Mouse (Mus musculus): ENCODE data around the gene Trim65.

Trim65 gene

DNA sequence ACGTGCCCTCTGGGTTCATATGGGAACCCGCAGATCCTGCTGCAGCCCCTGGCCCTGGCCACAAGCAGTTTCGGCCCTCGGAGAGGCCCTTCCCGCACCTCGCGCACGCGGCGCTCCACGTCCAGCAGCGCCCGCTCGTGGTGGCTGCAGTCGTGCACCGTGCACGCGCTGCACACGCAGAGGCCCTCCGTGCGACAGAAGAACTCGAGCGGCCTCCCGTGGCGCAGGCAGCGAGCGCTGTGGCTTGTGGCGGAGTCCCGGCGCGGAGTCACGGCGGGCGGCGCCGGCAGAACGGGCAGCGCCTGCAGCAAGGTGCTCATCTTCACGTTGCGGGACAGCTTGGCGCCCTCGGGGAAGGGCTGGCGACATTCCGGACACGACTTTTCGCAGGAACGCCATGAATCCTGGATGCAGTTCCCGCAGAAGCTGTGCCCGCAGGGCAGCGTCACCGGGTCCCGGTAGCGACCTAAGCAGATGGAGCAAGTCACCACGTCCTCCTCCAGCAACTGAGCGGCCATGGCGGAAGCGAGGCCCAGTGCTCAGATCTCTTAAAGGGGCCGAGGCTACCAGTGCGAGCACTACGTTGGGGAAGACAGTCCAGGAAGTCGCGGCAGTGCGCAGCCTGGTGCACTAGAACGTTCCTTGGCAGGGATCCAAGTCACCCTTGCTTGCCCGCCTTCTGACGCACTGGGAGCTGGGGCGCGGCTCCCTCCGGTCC, at the start of gene Trim65:
TSS of gene Trim65 (minus strand) at position 641 of the 718 bp plus-strand sequence.
- peak; percentile 86 for DNase-seq (ENCODE audit: low spot score)

DNA sequence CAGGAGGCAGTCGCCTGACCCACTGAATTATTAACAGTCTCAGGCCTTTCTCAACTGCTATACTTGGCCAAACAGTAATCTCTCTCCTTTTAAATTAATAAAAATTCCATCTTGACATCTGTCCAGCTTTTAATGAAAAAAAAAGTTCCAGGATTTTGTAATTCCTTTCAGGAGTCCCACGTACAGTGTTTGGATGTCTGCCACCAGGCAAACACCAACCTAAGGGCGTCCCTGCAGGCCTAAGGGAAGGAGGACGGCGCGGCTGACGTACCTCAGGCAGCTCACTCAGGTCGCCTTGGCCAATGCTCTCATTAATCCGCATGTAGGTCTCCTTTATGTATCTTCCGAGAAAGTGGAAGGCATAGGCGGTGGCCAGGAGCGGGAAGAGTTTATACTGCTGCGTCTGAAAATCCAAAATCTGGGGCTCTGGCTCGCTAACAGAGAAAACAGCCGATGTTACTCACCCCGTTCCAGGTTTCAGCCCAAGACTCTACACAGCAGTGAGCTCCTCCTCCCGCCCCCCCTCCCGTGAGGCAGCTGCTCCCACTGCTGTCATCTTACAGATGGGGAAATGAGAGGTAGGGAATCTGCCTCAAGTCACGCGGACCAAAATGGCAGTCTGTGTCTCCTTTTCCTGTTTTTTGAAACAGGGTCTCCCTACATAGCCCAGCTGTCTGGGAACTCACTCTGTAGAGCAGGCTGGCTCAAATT, 47.6 kb upstream of the Trim65 start:
- no peak for DNase-seq (ENCODE audit: low spot score)

DNA sequence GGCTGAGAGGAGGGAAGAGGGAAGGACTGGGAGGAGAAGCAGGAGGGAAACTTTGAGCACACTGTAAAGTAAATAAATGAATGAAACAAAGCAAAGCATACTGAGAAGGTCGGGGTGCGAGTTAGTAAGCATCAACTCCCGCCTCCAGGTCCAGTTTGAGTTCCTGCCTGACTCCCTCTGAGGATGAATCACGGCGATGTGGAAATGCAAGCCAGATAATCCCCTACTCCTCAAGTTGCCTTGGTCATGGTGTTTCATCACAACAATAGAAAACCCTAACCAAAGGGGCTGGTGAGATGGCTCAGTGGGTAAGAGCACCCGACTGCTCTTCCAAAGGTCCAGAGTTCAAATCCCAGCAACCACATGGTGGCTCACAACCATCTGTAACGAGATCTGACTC, 45.1 kb upstream of the Trim65 start:
- DNase-seq (ENCODE audit: low spot score), result no peak

DNA sequence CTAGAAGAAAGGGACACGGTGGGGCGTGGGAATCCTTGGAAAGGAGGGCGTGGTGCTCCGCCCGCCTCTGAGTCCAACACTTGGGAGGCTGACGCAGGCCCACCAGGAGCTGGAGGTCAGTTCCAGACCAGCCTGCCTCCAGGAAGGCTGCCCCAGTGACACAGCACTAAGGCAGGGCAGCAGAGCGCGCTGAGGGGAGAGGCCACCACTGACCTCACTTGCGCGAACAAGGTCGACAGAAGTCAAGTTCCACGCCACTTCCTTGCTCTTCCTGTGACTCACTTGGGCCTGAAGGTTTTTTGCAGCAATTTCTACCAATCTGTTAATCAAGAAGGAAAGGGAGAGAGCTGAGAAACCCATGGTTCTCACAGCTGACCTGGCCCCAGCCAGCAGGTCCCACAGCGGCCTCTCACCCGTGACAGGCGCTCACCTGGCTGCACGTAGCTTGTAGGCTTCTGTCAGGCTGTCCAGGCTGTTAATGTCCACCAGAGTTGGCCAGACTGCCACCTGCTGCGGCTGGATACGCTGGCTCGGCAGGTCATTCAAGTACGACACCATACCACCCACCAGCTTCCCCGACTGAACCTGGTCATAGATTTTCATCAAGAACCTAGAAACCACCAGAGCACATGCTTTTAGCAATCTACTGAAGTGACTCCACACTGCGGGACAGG, 44.0 kb upstream of the Trim65 start:
- DNase-seq (ENCODE audit: low spot score), result no peak

DNA sequence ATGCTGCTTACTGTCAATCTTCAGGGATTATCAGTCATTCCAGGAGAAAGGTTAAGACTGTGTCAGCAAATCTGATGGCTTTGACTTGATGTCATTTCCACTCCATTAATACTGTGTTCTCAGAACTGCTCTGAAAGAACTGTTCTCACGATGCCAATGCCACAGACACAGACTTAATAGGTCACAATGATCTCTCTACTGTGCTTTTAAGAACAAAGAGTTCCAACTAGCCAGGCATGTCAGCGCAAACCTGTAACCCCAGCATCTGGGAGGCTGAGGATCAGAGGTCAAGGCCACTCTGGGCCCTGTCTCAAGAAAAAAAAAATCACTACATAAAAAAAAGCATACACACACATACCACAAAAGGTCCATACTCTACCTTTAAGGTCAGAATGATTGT, 41.0 kb upstream of the Trim65 start:
- DNase-seq (ENCODE audit: low spot score), result peak; percentile 25

- no peak for DNase-seq (ENCODE audit: low spot score)
Measured at GRCm38 (mm10) chr11:116170003-116170800, 39.3 kb upstream of the Trim65 start.

GRCm38 (mm10) chr11:116169214-116169613, 38.3 kb upstream of the Trim65 start:
- no peak for DNase-seq (ENCODE audit: low spot score)

DNA sequence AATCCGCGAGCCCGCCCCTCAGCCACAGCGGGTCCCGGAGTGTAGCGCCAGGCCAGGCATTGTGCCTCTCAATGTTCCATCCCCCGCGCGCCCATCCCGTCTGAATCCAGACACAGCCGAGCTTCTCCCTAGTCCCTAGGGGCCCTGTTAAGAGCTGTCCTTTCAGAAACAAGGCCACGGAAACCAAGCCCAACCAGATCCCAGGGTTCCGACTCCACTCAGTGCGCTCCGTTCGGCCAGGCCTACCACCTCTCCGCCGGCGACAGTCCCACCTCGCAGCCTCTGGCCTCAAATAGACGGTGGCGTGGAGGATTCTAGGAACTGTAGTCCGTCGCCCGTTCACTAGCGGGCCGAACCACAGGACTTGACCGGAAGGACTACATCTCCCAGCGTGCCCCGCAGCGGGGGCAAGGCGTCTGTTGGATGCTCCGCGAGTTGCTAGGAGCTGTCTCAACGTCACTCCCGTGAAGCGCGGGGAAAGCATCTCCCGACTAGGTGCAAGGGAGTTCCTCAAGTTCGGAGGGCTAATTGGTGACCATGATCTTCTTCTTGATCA, 37.0 kb upstream of the Trim65 start, which contains the start of gene Fbf1:
TSS of gene Fbf1 (minus strand) at position 283 of the 556 bp plus-strand sequence.
- DNase-seq (ENCODE audit: low spot score), result peak; percentile 95

GRCm38 (mm10) chr11:116167232-116167631, 36.3 kb upstream of the Trim65 start:
- no peak for DNase-seq (ENCODE audit: low spot score)

- DNase-seq (ENCODE audit: low spot score), result no peak
Measured at GRCm38 (mm10) chr11:116163002-116163401, 32.1 kb upstream of the Trim65 start.

DNA sequence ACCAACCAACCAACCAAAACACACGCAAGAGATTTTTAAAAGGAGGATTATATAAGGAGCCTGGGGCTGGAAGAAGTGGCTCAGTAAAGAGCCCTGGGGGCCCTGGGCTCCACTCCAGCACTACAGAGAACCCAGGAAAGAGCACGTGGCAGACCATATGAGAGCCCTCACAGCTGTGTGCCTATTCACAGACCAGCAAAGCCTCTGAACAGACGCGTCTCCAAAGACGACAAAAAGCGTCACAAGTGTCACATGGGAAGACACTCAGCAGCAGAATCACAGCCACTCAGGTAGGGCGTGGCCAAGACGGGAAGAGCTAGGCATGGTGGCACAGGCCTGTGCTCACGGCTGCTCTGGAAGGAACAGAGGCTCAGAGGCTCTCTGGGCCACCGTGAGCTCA, 31.2 kb upstream of the Trim65 start:
- no peak for DNase-seq (ENCODE audit: low spot score)

DNA sequence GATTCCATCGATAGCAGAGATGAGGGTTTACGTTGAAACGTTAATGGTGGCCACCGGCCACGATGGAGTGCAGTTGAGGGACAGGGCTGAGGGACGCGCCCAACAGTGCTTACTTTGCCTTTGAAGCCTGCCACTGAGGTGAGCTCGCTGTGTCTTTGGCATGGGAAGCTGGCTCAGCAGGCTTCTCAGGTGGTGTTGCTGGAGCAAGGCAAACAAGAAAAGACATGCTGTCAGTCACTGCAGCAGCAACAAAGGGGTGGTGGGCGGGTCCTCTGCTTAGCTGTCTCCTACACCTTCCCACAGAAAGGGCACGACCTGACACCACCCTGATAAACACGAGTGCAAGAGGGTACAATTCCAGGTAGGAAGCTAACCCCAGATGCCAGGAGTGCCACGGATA, 30.4 kb upstream of the Trim65 start:
- DNase-seq (ENCODE audit: low spot score), result no peak

DNA sequence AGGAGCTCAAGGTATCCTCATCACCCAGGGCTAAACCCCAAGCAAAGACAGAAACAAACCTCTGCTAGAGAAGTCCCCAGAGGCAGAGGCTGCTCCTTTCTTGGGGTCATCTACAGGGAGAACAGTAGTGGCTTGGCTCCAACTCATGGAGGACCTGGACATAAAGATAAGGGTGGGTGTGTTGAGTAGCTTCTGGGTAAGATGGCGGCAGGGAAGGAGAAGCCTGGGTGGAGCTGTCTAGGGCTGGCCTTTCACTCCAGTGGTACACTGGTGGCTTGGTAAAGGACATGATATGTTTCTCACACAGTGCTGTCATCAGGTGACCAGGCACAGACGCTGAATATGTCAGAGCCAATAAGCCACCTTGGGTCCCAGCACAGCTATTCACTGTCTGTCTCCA, 20.0 kb upstream of the Trim65 start:
- no peak for DNase-seq (ENCODE audit: low spot score)

- DNase-seq (ENCODE audit: low spot score), result no peak
Measured at GRCm38 (mm10) chr11:116149341-116149740, 18.4 kb upstream of the Trim65 start.

DNA sequence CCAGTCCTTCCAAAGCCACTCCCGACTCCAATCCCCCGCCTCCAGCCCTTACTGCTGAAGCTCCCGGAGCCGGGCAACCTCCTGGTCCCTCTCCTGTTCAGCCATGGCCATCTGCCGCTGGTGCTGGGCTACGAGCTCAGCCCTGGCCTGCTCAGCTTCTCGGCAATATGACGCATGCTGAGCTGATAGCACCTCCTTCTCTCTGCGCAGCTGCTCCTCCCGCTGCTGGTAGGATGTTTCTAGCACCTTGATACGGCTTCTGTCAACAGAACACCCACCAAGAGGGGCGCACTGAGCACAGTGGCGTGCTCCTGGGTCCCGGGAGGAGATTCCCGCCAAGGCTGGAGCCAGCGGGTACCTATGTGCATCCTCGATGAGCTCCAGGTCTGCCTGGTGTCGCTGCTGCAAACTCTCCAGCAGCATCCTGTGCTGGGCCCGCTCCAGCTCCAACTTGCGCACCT, 17.9 kb upstream of the Trim65 start:
- no peak for DNase-seq (ENCODE audit: low spot score)

DNA sequence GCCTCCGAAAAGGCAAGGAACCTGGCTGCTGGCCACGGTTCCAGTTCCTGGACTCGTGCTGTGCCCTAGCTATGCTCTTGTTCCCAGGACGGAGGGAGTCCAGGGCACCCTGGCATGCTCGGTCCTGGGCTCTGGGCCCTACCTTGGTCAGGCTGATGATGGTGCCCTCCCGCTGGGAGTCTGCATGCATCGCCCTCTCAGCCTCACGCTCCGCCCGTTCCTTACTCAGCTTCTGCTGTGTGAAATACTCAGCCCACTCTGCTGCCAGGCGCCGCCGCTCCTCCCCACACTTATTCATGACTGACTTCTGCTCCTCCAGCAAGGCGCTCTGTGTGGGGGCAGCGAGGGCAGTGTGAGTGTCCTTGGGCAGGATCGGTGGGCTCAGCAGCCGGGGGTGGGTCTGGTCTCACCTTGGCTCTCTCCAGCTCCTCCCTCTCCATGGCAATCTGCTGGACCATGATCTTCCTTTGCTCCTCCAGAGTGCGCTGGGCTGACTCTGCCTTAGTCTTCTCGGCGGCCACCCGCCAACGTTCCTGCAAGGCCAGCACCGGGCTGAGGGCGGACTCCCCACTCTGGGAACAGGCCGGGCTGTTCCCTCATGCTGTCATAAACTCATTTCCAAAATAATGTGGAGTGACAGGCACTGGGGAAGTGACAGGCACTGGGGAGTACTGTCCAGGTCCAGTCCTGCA, 15.5 kb upstream of the Trim65 start:
- DNase-seq (ENCODE audit: low spot score), result no peak

- DNase-seq (ENCODE audit: low spot score), result no peak
Measured at GRCm38 (mm10) chr11:116145481-116146293, 14.8 kb upstream of the Trim65 start.

DNA sequence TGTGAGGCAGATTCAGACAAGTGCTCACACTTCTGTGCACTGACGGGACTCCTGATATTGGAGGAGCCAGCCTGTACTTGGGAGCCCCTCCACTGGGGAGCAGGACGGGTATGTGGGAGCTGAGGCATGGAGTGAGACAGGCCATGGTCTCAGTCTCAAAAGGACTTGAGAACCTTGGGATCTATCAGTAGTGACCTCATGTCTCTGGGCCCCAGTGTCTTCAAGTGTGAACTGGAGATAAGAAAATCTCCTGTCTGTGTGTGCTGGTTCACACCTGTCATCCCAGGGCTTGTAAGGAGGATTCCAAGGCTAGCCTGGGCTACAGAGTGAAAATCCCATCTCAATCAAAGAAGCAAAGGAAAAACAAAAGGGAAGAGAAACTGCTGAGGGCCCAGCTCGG, 12.5 kb upstream of the Trim65 start:
- DNase-seq (ENCODE audit: low spot score), result no peak

DNA sequence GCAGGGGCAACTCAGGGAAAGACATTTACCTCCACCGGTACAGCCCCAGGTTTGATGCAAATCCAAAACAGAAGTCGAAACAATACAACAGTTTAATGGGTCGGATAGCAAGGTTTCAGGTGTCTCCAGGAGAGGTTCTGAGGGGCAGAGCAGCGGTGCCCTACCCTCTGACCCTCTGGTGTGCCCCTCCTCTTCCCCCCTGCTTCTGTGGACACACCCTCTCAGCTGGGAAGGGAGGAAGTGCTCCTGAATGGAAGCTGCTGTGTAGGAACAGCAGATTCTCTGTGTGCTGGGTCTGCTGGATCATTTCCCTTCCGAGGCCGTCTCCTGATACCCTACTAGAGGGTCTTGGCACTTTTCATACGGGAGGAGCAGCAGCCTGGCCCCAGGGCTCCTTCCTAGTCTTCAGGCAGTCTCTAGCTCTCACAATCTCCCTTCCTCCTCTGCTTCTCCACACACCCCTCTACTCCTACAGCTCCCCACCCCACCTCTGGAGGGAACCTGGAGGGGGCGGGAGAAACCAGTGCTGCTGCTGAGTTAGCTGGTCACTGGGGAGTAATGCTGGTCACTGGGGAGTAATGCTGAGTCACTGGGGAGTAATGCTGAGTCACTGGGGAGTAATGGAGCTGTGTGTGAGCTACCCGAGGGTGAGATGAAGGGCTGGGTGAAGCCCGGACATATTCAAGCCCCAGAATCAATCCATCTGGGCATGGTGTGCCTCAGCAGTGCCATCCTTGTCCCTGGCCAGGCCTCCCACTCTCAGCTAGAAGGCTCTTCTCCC, 11.5 kb upstream of the Trim65 start:
- peak; percentile 50 for DNase-seq (ENCODE audit: low spot score)
